Mouse (Mus musculus) intestine, embryonic 15.5 days (tissue): ENCODE data around the gene Gm9048. TPM values are rescaled to one million over a fixed set of nuclear protein-coding genes. Genes with fewer than 3 reads are reported as not detected.
A peak's percentile ranks its signal among the peaks of the same experiment; 100 is the strongest.
"Not testable (repeated sequence)": the region's sequence is repeated elsewhere in the genome, so short reads cannot be mapped to it uniquely, and the experiment has no call there.

Source experiments
- ATAC-seq: fragments of 200-750 bp; cut with Nextera tagmentation; 2 replicates; pipeline ENCODE4 v1.8.0; 2017; ENCODE audit warnings: moderate TSS enrichment, moderate library complexity
- H3K27ac ChIP-seq: fragments of 300-500 bp; sonication (generic); 2 replicates; pipeline ENCODE4 v1.5.1; 2015; ENCODE audit warnings: mild to moderate bottlenecking, inconsistent platforms
- H3K27me3 ChIP-seq: fragments of 300-500 bp; sonication (generic); replicated peaks from 2 replicates; pipeline ENCODE4 v1.6.1; 2015; ENCODE audit warnings: inconsistent platforms
- H3K36me3 ChIP-seq: fragments of 300-500 bp; sonication (generic); 2 replicates; pipeline ENCODE4 v1.6.1; 2015; ENCODE audit warnings: inconsistent platforms
- H3K4me1 ChIP-seq: fragments of 300-500 bp; sonication (generic); replicated peaks from 2 replicates; pipeline ENCODE4 v1.6.1; 2015; ENCODE audit warnings: inconsistent platforms
- H3K4me2 ChIP-seq: fragments of 300-500 bp; sonication (generic); replicated peaks from 2 replicates; pipeline ENCODE4 v1.6.1; 2015; ENCODE audit warnings: mild to moderate bottlenecking, inconsistent platforms
- H3K4me3 ChIP-seq: fragments of 300-500 bp; sonication (generic); replicated peaks from 2 replicates; pipeline ENCODE4 v1.5.1; 2015; ENCODE audit warnings: inconsistent platforms
- H3K9ac ChIP-seq: fragments of 300-500 bp; sonication (generic); 2 replicates; pipeline ENCODE4 v1.6.1; 2015; ENCODE audit warnings: inconsistent platforms
- H3K9me3 ChIP-seq: fragments of 300-500 bp; sonication (generic); 2 replicates; pipeline ENCODE4 v1.6.1; 2016; ENCODE audit warnings: inconsistent platforms
- WGBS: fragments of 180-500 bp; shearing (Covaris S2); methylation state at CpG from one replicate; pipeline ENCODE4 v1.1.7; 2015; 5-methylcytosine and 5-hydroxymethylcytosine counted together
- polyA plus RNA-seq: library from polyadenylated mRNA; unstranded; fragments of >200 nt; fragmentation: Nextera tagmentation; extraction: Ambion mirVana; gene quantifications from 2 replicates; pipeline ENCODE4 v1.2.1, GENCODE M21; 2015

The Gm9048 gene
- not detected in 2 replicates for polyA plus RNA-seq

DNA sequence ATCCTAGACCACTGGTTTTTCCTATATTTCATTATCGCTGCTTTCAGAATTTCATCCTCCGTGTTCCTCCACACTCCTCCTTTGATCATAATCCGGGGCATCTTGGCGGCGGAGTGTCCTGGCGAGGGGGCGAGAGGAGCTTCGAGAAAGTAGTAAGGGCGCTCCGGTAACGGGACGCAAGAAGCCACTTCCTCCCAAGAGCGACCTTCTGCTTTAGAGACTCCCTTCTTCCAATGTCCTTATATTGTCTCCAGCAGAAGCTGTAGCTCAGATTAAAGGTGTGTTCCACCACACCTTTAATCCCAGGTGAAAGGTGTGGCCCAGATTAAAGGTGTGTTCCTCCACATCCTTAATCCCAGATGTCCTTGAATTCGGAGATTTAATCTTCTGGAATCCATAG, at the start of gene Gm9048:
Gm9048 (minus strand) TSS at position 101 of the 400 bp plus-strand sequence.
- not testable (repeated sequence) for ATAC-seq, H3K9ac ChIP-seq, H3K4me2 ChIP-seq, H3K27me3 ChIP-seq, H3K4me1 ChIP-seq, H3K36me3 ChIP-seq, H3K9me3 ChIP-seq, H3K27ac ChIP-seq, H3K4me3 ChIP-seq
- 80% methylated on average over 1 of the region's 14 CpGs for WGBS

- Histone ChIP-seq H3K27me3 (no peaks in the 10 kb centered on the region), H3K4me1 (no peaks in the 10 kb centered on the region), H3K4me2 (peak overlapping the region; percentile 42), H3K9me3 (no peaks in the 10 kb centered on the region), H3K9ac (no peak overlapping the region), H3K27ac (no peak overlapping the region), H3K36me3 (no peaks in the 10 kb centered on the region), H3K4me3 (no peak overlapping the region)
- WGBS = 4% methylated on average over 10 of the region's 10 CpGs
- ATAC-seq = peak; percentile 86
These were observed 22.0 kb upstream of the Gm9048 start for GRCm38 (mm10) chr10:118370443-118370842.

DNA sequence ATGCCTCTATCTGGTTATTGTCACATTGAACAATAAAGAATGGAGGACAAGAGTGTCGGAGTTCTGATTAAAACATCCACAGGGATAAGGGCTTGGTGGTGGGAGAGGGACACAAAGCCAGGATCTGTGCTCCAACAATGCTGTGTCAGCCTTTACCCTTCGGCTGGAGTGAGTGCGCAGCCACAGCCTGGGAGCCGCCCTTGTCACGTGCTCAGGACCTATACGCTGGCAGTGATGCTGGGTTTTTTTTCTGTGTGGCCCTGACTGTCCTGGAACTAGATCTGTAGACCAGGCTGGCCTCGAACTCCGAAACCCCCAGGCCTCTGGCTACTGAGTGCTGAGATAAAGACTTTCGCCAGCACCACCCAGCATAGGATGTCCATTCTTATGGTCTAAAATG, 21.0 kb upstream of the Gm9048 start:
- H3K4me1 ChIP-seq = no peaks in the 10 kb centered on the region
- no peaks in the 10 kb centered on the region for H3K9me3 ChIP-seq
- ATAC-seq = no peak
- H3K36me3 ChIP-seq = no peaks in the 10 kb centered on the region
- H3K9ac ChIP-seq = no peak overlapping the region
- no peak overlapping the region for H3K27ac ChIP-seq
- WGBS = 93% methylated on average over 9 of the region's 9 CpGs
- H3K27me3 ChIP-seq = no peaks in the 10 kb centered on the region
- H3K4me3 ChIP-seq = no peak overlapping the region
- H3K4me2 ChIP-seq = no peak overlapping the region

DNA sequence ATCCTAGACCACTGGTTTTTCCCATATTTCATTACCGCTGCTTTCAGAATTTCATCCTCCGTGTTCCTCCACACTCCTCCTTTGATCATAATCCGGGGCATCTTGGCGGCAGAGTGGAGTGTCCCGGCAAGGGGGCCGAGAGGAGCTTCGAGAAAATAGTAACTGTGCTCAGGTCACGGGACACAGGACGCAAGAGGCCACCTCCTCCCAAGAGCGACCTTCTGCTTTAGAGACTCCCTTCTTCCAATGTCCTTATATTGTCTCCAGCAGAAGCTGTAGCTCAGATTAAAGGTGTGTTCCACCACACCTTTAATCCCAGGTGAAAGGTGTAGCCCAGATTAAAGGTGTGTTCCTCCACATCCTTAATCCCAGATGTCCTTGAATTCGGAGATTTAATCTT, 5.5 kb upstream of the Gm9048 start, which contains the start of gene Gm9049:
Gm9049 (minus strand) TSS at position 101 of the 400 bp plus-strand sequence.
- not testable (repeated sequence) for H3K9me3 ChIP-seq, H3K4me1 ChIP-seq, H3K9ac ChIP-seq, H3K4me2 ChIP-seq, H3K27me3 ChIP-seq, H3K4me3 ChIP-seq, H3K27ac ChIP-seq, ATAC-seq, H3K36me3 ChIP-seq
- WGBS = 88% methylated on average over 1 of the region's 11 CpGs

DNA sequence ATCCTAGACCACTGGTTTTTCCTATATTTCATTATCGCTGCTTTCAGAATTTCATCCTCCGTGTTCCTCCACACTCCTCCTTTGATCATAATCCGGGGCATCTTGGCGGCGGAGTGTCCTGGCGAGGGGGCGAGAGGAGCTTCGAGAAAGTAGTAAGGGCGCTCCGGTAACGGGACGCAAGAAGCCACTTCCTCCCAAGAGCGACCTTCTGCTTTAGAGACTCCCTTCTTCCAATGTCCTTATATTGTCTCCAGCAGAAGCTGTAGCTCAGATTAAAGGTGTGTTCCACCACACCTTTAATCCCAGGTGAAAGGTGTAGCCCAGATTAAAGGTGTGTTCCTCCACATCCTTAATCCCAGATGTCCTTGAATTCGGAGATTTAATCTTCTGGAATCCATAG, 5.3 kb downstream of the Gm9048 start, which contains the start of gene Gm9046:
Gm9046 (minus strand) TSS at position 101 of the 400 bp plus-strand sequence.
- not testable (repeated sequence) for H3K4me2 ChIP-seq, H3K36me3 ChIP-seq, H3K4me3 ChIP-seq, ATAC-seq, H3K4me1 ChIP-seq, H3K27ac ChIP-seq, H3K9me3 ChIP-seq, H3K27me3 ChIP-seq, H3K9ac ChIP-seq
- no CpG with 5 or more reads among the region's 14 CpGs for WGBS

- H3K9ac ChIP-seq, H3K27ac ChIP-seq, H3K36me3 ChIP-seq, ATAC-seq, H3K9me3 ChIP-seq, H3K4me3 ChIP-seq, H3K4me2 ChIP-seq, H3K27me3 ChIP-seq, H3K4me1 ChIP-seq: not testable (repeated sequence)
- no CpG with 5 or more reads among the region's 14 CpGs for WGBS
These were observed 10.7 kb downstream of the Gm9048 start, which contains the start of gene Gm9045 for GRCm38 (mm10) chr10:118337731-118338130. Gm9045 (minus strand) TSS chr10:118337831.

GRCm38 (mm10) chr10:118332308-118332707, 16.2 kb downstream of the Gm9048 start, which contains the start of gene Gm9044:
Gm9044 (minus strand) TSS chr10:118332408.
- WGBS = no CpG with 5 or more reads among the region's 14 CpGs
- ATAC-seq = not testable (repeated sequence)

GRCm38 (mm10) chr10:118326869-118327268, 21.6 kb downstream of the Gm9048 start, which contains the start of gene Gm9040:
Gm9040 (minus strand) TSS chr10:118326969.
- ATAC-seq = not testable (repeated sequence)
- no CpG with 5 or more reads among the region's 11 CpGs for WGBS

More at GRCm38 (mm10) chr10:118332308-118332707, 16.2 kb downstream of the Gm9048 start, which contains the start of gene Gm9044:
- H3K27me3 ChIP-seq, H3K4me2 ChIP-seq, H3K36me3 ChIP-seq, H3K9me3 ChIP-seq, H3K27ac ChIP-seq, H3K4me3 ChIP-seq, H3K9ac ChIP-seq, H3K4me1 ChIP-seq: not testable (repeated sequence)

GRCm38 (mm10) chr10:118319024-118319423, 29.5 kb downstream of the Gm9048 start:
- Histone ChIP-seq H3K4me3 (no peak overlapping the region), H3K9ac (no peak overlapping the region), H3K36me3 (no peaks in the 10 kb centered on the region), H3K4me2 (no peak overlapping the region), H3K27me3 (no peaks in the 10 kb centered on the region), H3K9me3 (no peaks in the 10 kb centered on the region), H3K27ac (no peak overlapping the region), H3K4me1 (no peaks in the 10 kb centered on the region)
- no peak for ATAC-seq
- WGBS = 79% methylated on average over 8 of the region's 8 CpGs

More at GRCm38 (mm10) chr10:118326869-118327268, 21.6 kb downstream of the Gm9048 start, which contains the start of gene Gm9040:
- H3K4me3 ChIP-seq, H3K9ac ChIP-seq, H3K4me2 ChIP-seq, H3K36me3 ChIP-seq, H3K4me1 ChIP-seq, H3K27me3 ChIP-seq, H3K9me3 ChIP-seq, H3K27ac ChIP-seq: not testable (repeated sequence)

- not testable (repeated sequence) for H3K27ac ChIP-seq, H3K4me1 ChIP-seq, H3K4me3 ChIP-seq, H3K9ac ChIP-seq, H3K4me2 ChIP-seq, H3K36me3 ChIP-seq, H3K9me3 ChIP-seq, H3K27me3 ChIP-seq, ATAC-seq
- WGBS = 44% methylated on average over 2 of the region's 2 CpGs
These were observed 46.3 kb downstream of the Gm9048 start for GRCm38 (mm10) chr10:118302133-118302532.

Other genes starting within 250 kb of the Gm9048 start
- 17.2 and 19.6 TPM in 2 replicates for gene Mdm1, start 206.9 kb downstream of the Gm9048 start, polyA plus RNA-seq
- not detected in 2 replicates for gene Il22, start 143.7 kb downstream of the Gm9048 start, polyA plus RNA-seq
- gene Gm32717, start 107.9 kb downstream of the Gm9048 start, polyA plus RNA-seq = not detected in 2 replicates
- gene Gm32802, start 90.0 kb downstream of the Gm9048 start, polyA plus RNA-seq = not detected in 2 replicates
- gene Iltifb, start 53.6 kb downstream of the Gm9048 start, polyA plus RNA-seq = not detected in 2 replicates
- not detected in 2 replicates for gene Gm9040, start 21.7 kb downstream of the Gm9048 start, polyA plus RNA-seq
- not detected in 2 replicates for gene Gm9044, start 16.3 kb downstream of the Gm9048 start, polyA plus RNA-seq
- gene Gm9045, start 10.8 kb downstream of the Gm9048 start, polyA plus RNA-seq = not detected in 2 replicates
- not detected in 2 replicates for gene Gm9046, start 5.4 kb downstream of the Gm9048 start, polyA plus RNA-seq
- gene Gm9049, start 5.4 kb upstream of the Gm9048 start, polyA plus RNA-seq = not detected in 2 replicates
- not detected in 2 replicates for gene Ifng, start 92.4 kb upstream of the Gm9048 start, polyA plus RNA-seq